Mouse (Mus musculus) layer of hippocampus, postnatal 14 days (tissue): ENCODE data around the gene Zfp445. TPM values are rescaled to one million over a fixed set of nuclear protein-coding genes. Genes with fewer than 3 reads are reported as not detected.
A peak's percentile ranks its signal among the peaks of the same experiment; 100 is the strongest.
"Not testable (repeated sequence)": the region's sequence is repeated elsewhere in the genome, so short reads cannot be mapped to it uniquely, and the experiment has no call there.

Source experiments
- DNase-seq, 2 experiments: peaks; one replicate each; pipeline ENCODE4 v3.0.0; 2021 to 2022; ENCODE audit warnings: low spot score in 2 of 2, mixed read lengths in 1 of 2
- long read RNA-seq, 2 experiments: library from polyadenylated mRNA; stranded (forward); transcript quantifications; one replicate each; pipeline ENCODE4 v2.0.0; 2021
- total RNA-seq, 2 experiments: library from RNA; stranded (reverse); gene quantifications; 2 replicates each; pipeline ENCODE4 v1.2.3; 2021

Gene Zfp445
- 100 to 1,000 TPM; 155 to 177 TPM for total RNA-seq
- long read RNA-seq, experiment 1, full-length matches to known transcripts = 1 of 16 reads
- long read RNA-seq, experiment 1, partial matches to known transcripts = 0 of 16 reads
- long read RNA-seq, experiment 1, other reads (novel, unspliced or antisense) = 15 of 16 reads
- long read RNA-seq, experiment 2, full-length matches to known transcripts = 2 of 33 reads
- long read RNA-seq, experiment 2, partial matches to known transcripts = 0 of 33 reads
- long read RNA-seq, experiment 2, other reads (novel, unspliced or antisense) = 31 of 33 reads

DNA sequence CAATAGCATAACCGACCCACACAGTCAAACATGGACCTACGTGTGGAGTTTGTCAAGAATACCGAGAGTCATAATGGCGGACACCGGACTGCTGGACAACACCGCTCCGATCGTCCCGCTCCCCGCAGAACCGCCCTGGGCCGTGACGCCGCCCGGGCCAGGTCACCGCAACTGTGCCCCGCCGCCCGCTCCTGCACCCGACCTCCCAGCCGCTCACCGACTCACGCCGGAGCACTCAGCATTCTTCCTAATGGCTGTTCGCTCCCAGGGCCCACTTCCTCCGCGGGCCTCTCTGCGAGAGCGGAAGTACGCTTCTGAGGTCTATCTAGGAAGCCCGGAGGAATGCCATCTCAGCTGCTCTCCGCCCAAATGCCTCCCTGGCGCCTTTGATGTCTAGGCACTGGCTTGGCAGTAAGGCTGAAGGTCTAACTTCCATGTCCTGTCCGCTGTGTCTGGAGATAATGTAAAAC lies at the start of gene Zfp445:
TSS of gene Zfp445 (minus strand) at position 310 of the 470 bp plus-strand sequence.
- peak; percentile 78 to 79 for DNase-seq

DNA sequence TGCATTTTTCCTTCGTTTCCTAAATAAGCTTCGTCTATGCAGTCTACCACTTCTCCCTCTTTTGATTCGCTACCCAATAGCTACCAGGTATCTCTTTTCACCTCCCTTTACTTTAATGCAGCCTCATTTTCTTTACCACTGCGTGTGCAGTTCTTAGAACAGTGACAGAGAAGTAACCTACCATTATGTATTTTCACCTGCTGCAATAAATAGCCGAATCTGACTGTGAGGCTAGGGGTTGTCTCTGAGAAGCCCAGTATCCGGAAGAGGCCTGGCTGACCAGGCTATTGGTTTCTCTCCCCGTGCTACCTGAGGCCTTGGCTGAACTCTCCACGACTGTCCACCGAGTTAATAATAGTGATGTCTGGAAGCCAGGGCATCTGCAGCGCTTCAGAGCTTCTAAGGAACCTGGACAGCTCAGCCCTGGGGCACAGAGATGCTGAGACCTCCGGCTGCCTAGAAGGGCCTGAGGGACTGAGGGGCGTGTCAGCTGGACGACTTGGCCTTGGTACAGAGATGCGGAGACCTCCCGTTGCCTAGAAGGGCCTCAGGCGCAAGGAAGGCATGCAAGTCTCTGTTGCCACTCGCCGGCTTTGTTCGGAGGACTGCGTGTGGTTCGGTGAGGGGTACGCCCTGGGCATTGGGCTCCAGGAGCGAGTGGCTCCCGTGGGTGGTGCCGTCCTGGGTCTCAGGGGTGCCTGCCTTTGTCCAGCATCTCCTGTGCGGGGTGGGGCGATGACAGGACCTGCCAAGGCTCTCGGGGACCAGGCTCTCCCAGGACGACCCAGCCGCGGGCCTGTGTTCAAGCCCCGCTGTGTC lies 37.1 kb upstream of the Zfp445 start:
- DNase-seq = peak; percentile 40 to 56

DNA sequence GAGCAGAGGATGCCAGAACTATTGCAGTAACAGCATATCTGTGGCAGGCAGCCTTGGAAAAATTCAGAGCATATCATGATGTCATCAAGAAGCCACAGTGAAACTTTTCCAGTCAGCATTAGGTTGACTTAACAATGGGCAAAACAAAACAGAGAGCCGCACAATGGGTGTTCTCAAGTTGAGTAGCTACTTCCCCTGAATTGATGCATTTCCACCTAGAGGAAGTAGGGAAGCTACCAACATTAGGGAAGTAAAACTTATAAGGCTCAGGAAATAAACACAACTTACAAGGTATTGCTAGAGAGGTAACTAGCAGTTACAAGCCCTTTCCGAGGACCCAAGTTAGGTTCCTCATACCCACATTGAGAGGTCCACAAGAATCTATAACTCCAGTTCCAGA lies 35.2 kb upstream of the Zfp445 start:
- no peak for DNase-seq

DNA sequence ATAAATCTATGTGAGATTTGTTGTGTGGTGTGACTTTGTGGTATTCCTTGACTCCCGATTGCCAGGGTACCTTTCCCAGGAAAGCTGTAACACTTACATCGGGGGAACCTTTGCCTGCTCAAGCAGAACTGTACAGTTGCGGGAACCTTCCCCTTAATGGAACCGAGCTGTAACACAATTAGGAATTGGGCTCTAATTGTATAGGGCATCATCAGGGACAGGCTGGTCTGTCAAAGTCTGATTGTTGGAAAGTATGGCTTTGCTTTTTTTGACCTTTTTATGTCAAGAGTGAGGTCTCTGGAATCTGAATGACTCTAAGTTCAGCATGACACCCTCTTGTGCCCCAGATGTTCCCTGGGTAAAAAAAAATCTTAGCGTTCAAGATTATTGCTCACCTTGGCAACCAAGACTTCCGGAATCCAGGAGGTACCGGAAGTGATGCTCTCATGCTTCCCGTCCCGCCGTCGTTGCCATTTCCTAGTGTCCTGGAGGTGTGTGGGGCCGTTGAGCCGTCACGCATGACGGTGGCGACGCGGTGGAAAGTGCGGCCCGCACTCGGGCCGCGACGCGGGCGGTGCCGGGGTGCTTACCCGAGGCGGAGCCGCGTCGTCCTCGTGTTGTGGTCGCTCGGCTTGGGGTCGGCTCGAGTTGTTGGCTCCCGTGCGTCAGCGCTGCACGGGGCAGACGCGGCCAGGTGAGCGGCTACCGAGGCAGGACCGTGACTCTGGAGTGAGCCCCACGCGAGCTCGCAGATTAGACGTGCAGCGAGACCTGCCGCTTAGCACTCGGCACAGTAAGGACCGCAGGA lies 20.8 kb upstream of the Zfp445 start:
- peak; percentile 44 to 67 for DNase-seq

DNA sequence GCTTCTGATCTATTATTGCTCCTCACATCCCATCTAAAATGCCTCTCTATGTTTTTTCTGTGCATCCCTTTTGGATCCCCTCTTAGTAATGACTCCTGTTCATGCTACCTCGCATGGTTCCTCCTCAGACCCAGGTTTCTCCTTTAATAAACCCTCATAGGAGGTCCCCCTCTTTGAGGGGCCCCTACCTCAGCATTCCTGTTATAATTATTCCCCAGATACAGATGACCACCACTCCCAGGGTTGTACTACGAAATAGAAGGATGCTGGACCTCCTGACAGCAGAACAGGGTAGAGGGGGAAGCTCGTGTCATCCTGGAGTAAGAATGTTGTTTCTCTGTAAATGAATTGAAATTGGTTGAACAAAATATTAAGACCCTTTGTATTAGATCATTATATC lies 19.6 kb upstream of the Zfp445 start, which contains the start of gene Zkscan7:
TSS of gene Zkscan7 (plus strand) at position 301 of the 400 bp plus-strand sequence.
- DNase-seq = no peak

DNA sequence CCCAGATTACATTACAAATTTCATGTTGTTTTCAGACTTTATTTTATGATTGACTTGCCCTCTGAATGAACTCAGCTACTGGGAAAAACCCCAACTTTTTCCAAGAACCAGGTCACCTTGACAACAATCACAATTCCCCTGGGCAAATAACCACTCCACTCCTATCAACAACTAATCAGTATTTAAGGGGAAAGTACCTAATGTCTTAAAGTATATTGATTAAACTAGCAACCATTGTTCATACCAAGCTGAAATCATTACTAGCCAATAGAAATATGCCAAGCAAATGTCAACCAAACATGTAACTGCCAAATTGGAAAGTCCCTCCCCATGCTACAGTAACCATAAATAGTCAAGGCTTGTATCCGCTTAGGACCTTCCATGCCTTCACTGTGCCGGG lies 9.3 kb upstream of the Zfp445 start:
- DNase-seq = no peak

DNA sequence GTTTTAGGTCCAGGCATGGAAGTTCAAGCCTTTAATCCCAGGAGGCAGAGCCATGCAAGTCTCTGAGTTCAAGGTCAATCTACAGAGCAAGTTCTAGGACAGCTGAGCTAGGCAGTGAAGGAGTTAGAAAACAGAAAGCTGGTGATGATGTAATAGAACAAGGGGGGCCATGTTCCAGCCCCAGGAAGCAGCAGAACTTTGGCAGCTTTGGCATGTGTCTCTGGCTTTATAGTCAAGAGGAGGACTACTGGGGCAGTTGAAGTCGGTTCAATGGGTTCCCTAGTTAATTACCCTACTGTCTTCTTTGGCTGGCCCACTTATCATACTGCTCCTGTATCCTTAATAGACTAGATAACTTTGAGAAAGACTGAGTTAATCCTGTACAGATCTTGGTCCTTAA lies 8.8 kb upstream of the Zfp445 start:
- no peak for DNase-seq

DNA sequence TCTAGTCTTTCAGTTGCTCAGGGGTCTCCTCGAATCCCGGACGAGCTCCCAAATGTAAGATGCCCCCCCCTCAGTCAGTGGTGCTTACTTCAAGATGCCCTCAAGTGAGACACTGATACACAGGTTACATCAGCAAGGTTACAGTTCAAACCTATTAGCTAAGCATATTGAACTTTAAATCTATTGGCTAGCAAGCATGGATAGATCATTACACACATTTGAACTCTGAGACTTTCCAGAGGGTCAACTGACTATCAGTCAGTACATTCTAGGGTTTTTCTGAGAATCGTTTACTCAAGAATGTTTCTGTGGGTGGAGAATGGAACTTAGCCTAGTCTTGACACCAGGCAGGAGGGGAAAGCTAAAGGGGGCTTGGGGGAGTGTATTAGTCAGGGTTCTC lies 6.8 kb upstream of the Zfp445 start:
- no peak for DNase-seq

DNA sequence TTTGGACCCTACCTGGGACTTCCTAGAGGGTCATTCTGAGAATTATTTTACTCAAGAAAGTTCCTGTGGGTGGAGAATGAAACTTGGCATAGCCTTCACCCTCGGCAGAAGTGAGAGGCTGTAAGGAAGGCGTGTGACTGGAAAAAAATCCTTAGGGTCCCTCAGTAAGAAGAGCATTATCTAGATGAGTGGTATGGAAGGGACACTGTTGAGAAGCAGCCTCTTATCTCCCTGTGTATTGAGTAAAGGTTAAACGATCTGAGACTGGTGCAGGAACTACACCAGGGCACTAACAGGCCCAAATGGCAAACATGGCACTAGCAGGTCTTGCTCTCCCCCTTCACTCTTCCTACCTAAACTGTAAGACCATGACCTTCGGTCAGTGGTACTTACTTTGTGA lies 386 bp upstream of the Zfp445 start:
- no peak for DNase-seq

DNA sequence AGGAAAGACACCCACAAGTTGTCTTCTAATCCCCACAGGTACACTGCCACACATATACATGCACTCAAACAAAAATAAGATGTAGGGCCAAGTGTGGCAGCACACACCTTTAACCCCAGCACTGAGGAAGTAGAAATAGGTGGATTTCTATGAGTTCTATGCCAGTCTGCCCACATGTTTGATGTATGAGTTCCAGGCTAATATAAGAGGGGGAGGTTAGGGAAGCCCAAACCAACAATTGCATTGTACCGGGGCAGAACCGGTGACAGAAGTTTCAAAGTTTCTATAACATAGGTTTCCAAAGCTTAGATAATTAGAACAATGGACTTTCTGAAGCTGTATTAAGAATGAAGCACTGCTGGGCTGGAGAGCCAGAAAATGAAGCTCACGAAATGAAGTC lies 958 bp downstream of the Zfp445 start:
- no peak for DNase-seq

DNA sequence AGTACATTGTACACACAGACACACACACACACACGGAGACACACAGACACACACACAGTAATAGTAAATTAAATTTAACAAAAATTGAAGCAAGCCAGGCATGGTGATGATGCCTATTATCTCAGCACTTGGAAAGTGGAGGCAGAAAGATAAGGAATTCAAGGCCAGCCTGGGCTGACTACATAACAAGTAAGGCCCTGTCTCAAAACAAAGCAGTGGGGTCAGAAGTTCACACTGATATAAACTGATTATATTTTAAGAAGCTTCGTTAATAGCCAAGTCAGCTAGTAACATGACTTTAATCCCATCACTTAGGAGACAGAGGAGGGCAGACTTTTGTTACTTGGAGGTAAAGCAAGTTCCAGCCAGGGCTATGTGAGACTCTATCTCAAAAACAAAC lies 2.1 kb downstream of the Zfp445 start:
- no peak for DNase-seq

DNA sequence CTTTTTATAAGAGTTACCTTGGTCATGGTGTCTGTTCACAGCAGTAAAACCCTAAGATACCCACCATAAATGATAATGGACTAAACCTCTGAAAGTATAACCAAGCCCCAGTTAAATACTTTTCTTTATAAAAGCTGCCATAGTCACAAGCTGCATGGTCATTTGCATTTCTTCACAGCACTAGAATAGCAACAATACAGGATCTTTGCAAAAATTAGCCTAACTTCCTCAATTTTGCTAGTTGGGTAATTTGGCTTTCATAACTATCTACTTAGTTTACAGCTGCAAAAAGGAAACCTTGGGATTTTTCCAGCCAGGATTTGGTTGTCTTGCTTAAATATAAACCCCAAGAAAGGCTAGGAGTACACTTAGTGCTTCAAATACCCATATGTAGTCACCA lies 5.1 kb downstream of the Zfp445 start:
- no peak for DNase-seq

DNA sequence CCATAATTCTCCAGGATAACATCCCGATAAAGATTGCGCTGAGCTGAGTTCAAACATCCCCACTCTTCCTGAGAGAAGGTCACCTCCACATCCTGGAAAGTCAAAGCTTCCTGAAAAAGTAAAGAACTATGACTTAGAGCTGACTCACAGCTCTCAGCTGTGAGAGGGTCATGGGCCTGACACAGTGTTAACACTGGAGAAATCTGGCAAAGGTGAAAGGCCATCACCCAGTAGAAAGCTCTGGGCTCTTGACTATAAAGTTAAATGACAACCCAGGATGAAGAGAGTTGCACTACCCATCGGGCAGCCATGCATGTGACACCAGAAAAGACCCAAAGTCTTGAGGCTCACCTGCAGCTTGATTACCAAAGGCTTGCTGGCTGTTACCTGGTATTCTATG lies 9.1 kb downstream of the Zfp445 start:
- no peak for DNase-seq

DNA sequence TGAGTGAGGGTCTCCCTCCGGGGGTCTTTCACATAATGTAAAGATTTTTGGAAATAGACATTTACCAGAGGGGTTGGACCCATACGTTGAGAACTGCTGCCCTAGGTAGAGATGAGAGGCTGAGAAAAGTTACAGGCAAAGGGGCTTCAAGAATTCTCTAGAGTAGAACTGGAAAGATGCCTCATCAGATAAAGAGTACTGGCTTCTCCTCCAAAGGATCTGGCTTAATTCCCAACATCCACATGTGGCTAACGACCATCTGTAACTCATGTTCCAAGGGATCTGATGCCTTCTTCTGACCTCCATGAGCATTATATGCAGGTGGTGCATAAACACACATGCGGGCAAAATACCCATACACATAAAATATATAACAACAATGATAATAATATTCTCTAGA lies 10.2 kb downstream of the Zfp445 start:
- DNase-seq = no peak

DNA sequence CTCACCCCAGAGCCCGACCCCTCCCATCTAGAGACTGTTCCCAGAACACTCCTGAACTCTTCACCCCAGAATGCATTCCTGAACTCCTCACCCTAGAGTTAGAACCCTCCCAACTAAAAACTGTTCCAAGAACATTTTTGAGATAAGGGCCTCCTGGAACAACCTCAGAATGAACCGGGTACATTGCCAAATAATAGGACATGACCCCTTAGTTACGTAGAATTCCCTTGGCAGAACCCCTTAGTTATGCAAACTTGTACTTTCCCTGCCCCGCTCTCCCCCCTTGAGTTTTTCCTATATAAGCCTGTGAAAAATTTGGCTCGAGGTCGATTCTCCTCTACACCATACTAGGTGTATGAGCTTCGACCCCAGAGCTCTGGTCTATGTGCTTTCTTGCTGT lies 10.7 kb downstream of the Zfp445 start:
- not testable (repeated sequence) for DNase-seq

DNA sequence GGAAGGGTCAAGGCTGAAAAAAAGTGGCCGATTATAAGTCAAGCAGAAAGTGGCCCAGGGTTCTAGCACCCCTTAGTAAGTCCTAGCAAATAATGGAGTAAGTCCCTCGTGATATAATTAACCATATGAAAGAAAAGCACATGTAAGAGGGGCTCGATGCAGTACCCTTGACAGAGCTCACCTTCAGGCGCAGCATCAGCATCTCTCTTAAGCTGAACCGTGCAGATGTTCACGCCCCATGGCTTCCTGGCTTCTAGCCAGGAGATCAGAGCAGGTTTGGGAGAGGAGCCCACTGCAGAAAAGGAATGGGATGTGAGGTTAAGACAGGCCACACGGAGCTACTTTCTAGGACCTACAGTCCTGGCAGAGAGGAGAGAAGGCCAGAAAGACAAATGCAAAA lies 11.3 kb downstream of the Zfp445 start:
- DNase-seq = no peak

DNA sequence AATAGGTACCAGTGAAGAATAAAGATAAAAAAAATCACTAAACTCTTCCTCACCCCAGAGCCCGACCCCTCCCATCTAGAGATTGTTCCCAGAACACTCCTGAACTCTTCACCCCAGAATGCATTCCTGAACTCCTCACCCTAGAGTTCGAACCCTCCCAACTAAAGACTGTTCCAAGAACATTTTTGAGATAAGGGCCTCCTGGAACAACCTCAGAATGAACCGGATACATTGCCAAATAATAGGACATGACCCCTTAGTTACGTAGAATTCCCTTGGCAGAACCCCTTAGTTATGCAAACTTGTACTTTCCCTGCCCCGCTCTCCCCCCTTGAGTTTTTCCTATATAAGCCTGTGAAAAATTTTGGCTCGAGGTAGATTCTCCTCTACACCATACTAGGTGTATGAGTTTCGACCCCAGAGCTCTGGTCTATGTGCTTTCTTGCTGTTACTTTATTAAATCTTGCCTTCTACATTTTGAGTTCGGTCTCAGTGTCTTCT lies 17.9 kb downstream of the Zfp445 start:
- not testable (repeated sequence) for DNase-seq

DNA sequence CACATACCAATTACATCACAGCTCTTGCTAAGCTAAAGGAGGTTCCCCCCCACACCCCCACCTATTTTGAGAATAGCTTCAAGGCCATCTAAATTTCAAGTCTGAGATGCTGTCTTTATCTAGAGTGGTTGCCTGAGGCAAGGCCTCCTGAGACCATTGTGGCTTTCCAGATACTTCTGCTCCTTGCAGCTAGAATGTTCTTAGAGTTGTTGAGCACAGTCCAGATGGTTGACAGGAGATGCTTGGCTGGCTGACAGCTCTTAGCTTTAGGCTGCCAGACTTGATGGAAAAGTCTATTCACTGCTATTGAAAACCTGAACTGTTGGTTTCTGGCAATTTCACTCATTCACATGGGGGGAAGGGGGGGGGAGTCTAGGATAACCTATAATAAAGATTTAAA lies 19.6 kb downstream of the Zfp445 start:
- DNase-seq = peak; percentile 39 to 64

DNA sequence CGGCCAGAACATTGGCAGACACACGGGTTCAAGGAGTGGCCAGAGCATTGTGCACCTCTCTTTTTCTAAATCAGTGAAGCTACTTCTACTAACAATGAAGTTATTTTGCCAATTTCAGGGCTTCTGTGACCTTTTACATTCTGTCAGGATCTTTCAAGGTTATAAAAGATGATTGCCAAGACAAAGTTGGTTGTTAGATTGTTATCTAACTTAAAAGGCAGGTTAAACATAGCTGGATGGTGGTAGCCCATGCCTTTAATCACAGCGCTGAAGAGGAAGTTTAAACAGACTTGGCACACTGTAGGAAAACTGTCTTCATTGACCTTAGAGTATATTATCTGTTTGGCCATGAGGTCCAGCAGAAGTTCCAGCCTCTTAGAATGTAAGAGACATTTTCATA lies 20.2 kb downstream of the Zfp445 start:
- no peak for DNase-seq

DNA sequence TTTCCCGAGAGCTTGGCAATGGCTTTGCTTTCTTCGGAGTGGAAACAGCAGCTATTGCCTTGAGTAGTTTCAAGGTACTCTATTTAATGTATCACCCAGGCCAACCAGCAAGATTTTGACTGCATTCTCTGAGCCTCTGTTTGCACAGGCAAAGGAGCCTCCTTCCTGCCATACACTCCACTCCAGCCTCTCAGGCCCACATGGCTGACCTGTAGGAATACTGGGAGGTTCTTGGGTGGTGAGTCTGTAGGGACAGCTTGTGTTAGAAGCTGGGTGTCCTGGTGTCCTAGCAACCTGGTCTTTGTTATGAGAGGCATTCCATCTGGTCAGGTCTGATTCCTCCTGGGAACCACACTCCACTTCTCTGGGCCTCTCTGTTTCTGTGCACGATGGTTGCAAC lies 22.0 kb downstream of the Zfp445 start, which contains the start of gene Gm35549:
TSS of gene Gm35549 (minus strand) at position 276 of the 400 bp plus-strand sequence.
- DNase-seq = no peak

DNA sequence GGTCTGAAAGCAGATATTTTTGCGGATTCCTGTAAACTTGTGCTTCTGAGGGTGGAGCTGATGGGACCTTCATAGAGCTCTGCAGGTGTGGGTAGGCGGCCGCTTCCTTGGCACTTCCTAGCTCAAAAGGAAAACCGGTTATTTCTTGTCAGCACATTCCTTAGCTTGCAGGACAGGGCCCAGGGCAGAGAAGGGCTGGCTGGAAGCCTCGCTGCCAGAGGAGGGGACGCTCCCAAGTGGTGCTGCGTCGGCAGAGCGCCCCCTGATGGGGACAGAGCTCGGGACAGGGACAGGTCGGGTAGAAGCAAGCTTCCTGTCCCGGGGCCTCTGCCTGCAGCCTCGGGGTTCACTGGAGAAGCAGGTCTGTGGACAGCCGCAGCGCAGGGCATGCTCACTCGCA lies 28.1 kb downstream of the Zfp445 start:
- peak in 1 of 2 experiments; percentile 14 for DNase-seq
